Mouse (Mus musculus): ENCODE measurements around the gene Cyp1a1. TPM values are rescaled to one million over a fixed set of nuclear protein-coding genes. Genes with fewer than 3 reads are reported as not detected.

The Cyp1a1 gene
- polyA plus RNA-seq, 2 experiments from 2014 or later, result not detected

DNA sequence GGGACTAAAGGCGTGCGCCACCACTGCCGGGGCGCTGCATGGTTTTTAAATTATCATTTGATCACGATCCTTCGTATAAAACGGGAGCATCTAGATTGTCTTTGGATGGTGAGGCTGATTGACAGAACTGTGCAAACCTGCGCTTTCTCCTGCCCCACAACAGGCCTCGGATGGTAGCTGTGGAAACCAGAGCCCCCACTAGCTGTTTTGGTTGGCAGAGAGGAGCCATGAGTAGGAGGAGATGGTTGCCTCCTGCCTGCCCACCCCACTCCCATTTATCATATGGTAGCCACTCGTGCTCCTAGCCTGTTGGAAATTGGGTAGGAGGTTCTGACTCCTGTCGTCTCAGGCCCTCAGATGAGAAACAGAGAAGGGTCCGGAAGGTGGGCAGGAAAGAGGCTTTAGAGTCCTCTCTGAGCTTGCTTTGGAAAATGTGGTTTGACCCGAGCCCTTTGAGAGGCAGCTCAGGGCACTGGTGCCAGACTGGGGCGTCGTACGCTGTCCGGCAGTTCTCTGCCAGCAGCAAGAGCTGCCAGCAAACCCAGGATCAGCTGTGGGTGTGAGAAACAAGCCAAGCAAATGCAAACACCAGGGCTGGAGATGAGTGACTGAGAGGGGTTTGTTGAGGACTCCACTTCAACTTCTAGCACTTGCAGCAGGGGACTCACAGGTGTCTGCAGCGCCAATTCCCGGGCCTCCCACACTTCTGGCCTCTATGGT lies 30.9 kb upstream of the Cyp1a1 start:
- no peak for ATAC-seq

DNA sequence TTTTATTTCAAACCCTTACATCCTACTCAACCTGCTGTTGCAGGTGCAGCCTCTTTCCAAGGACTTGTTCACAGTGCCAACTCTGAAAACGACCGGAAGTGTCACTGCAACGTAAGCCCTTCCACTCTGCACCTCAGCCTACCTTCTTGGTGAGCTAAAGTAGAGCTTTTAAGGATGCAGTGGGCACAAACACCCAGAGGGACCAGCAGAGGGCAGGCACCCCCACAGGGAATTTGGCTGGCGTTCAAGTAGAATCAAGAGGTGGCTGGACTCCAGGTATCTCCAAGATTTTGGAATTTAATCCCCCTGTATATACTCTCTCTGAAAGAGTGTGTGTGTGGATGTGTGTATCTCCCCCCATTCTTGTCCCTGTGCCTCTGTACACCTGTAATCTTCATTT lies 29.9 kb upstream of the Cyp1a1 start:
- ATAC-seq, result no peak

DNA sequence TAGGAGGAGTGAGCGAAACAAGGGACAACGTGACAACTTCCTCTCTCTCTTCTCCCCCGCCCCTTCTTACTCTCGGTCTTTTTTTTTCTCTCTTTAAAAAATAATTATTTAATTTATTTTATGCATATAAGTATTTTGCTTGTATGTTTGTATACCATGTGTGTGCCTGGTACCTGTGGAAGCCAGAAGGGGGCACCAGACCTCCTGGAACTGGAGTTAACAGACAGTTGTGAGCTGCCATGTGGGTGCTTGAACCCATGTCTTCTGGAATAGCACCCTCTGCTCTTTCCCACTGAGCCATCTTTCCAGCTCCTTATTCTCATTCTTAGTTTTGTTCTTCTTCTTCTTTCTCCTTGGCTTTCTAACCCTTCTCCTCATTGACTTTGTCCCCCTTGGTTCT lies 28.8 kb upstream of the Cyp1a1 start:
- ATAC-seq, result no peak

DNA sequence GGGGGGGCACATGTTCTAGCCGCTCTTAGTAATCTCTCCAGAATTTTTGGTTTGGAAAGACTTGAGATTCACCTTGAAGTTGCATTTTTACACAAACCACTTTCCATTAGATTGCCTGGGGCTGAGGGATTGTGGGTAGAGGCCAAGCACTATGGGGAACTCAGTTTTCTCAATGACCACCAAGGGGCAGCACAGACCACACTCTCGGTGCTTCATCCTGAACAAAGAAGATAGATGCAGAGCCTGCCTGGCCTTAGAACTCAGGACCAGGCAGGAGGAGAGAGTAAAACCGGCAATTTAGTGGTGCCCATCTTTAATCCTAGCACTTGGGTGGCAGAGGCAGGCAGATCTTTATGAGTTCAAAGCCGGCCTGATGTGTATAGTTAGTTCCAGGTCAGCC lies 28.0 kb upstream of the Cyp1a1 start:
- ATAC-seq, result no peak

GRCm38 (mm10) chr9:57660501-57660900 lies 27.2 kb upstream of the Cyp1a1 start:
- ATAC-seq, result no peak

GRCm38 (mm10) chr9:57661552-57661951 lies 26.2 kb upstream of the Cyp1a1 start:
- ATAC-seq, result no peak

DNA sequence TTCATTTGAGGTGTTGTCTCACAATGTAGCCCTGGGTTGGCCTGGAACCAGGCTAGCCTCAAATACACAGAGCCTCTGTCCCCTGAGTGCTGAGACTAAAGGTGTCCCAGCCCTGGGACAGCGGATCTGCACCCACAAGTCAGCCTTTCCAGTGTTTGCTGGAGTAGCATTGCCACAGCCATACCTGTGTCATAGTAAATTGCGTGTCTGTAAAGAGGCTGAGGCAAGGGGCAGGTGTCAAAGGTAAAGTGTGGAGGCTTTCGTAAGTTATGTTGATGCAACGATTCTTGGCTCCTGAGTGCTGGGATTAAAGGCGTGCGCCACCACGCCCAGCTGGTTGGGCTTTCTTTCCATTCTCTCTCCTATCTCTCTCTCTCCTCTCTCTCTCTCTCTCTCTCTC lies 23.1 kb upstream of the Cyp1a1 start:
- ATAC-seq, result no peak

DNA sequence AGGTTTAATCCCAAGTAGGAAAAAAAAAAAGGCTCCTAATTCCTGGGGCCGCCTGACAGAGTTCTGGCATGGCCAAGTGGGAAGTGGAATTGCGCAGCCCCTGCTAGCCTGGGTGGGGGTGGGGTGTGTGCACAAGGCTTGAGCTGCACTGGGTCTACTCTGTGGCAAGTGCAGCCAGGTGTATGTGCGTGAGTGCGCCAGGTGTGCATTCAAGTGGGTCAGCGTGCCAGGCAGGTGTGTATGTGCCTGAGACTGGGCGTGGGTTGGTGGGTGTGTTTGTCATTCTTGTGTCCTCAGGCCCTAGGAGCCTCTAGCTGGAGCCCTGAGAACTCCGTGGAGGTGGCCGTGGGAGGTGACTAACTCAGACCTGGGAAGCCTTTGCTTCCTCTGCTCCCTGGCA lies 21.2 kb upstream of the Cyp1a1 start:
- no peak for ATAC-seq

DNA sequence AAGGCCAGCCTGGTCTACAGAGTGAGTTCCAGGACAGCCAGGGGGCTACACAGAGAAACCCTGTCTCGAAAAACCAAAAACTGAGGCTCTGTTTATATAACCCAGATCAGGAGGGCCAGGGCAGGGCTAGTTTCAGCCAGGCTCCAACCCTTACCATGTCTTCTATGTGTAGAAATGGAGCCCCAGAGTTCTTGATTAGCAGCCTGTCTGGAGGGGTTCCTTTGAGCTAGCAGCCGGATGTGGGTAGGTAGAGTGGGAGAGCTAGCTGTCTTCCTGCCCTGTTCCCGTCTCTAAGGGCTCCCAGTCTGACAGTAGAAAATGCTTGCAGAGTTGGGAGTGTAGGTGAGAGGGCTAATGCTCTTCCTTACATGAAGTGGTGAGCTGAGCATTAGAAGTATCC lies 20.6 kb upstream of the Cyp1a1 start:
- ATAC-seq, result no peak

DNA sequence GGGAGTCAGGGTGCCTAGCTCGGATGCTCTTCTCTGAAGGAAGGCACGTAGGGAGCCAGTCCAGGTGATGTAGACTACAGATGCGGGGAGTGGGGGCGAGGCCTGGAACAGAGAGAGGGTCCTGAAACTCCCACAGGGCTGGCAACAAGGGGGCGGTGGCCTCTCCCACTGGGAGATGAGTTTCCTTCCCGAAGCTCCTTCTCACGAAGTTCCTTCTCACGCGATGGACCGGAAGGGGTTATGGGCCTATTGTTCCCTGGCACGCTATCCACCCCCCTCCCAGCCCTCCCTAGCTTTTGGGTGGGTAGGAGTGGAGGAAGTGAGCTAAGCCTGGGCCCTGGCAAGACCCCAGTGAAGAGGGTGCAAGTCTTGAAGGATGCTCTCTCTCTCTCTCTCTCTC lies 19.9 kb upstream of the Cyp1a1 start:
- no peak for ATAC-seq

- no peak for ATAC-seq
Measured at GRCm38 (mm10) chr9:57668277-57668676, 19.5 kb upstream of the Cyp1a1 start.

DNA sequence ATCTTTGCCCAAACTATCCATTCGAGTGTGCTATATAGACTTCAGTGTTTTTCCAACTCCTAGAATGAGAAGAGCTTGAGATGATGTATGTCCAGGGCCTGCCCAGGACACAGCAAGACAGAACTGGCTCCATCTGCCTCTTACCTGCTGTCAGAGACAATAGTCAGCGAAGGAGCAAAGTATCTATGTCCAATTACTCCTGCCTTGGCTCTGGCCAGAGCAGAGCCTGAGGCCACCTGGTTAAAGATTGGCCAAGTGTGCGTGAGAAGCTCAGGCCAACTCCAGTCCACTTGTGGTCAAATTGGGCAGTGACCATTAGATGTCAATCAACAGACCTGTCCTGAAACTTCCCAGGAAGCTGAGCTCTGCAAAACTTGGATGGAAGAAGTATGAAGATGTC lies 18.2 kb upstream of the Cyp1a1 start:
- no peak for ATAC-seq

- no peak for ATAC-seq
Measured at GRCm38 (mm10) chr9:57671037-57671436, 16.7 kb upstream of the Cyp1a1 start.

- ATAC-seq, result no peak
Measured at GRCm38 (mm10) chr9:57671500-57671899, 16.2 kb upstream of the Cyp1a1 start.

- no peak for ATAC-seq
Measured at GRCm38 (mm10) chr9:57681411-57681810, 6.3 kb upstream of the Cyp1a1 start.

GRCm38 (mm10) chr9:57683520-57683919 lies 4.2 kb upstream of the Cyp1a1 start, which contains the start of gene Cyp1a2:
Gene Cyp1a2 (minus strand): TSS chr9:57683703.
- no peak for ATAC-seq

GRCm38 (mm10) chr9:57686011-57686410 lies 1.7 kb upstream of the Cyp1a1 start:
- no peak for ATAC-seq

- ATAC-seq, result no peak
Measured at GRCm38 (mm10) chr9:57688158-57688557, 430 bp downstream of the Cyp1a1 start.

GRCm38 (mm10) chr9:57688606-57689005 lies 878 bp downstream of the Cyp1a1 start:
- no peak for ATAC-seq

DNA sequence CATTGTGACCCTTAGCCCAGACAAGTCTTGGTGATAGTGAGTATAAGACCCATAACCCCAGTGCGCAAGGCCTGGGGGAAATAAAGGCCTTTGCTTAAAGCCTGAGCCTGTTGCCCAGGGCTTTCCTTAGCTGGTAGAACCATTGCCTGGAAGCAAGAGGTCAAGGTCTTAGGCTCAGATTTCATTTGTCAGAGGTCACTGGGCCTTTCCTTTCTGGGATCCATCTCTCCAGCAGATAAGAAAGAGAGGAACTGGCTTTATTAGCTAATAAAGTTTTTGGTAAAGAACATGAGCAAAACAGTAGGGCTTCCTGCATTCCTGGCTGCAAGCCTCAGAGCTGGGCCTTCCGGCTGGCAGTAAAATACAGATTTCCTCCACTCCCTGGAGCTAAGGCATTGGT lies 6.4 kb downstream of the Cyp1a1 start:
- ATAC-seq, result no peak

GRCm38 (mm10) chr9:57696380-57697285 lies 8.9 kb downstream of the Cyp1a1 start:
- ATAC-seq, result no peak

DNA sequence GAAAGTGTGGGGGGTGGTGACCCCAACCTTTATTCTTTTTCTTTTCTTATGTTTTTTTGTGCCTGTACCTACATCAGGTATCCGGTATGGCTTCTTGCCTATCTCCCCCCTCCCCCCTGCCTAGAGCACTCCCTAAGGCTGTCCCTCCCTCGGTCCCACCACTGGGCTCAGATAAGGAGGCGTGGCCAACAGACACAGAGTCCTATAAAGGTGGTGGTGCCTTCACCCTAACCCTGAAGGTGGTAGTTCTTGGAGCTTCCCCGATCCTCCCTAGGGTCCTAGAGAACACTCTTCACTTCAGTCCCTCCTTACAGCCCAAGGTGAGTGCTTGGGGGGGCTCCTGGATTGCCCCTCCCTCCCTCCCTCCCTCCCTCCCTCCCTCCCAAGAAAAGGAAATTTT lies 9.7 kb downstream of the Cyp1a1 start:
- no peak for ATAC-seq

DNA sequence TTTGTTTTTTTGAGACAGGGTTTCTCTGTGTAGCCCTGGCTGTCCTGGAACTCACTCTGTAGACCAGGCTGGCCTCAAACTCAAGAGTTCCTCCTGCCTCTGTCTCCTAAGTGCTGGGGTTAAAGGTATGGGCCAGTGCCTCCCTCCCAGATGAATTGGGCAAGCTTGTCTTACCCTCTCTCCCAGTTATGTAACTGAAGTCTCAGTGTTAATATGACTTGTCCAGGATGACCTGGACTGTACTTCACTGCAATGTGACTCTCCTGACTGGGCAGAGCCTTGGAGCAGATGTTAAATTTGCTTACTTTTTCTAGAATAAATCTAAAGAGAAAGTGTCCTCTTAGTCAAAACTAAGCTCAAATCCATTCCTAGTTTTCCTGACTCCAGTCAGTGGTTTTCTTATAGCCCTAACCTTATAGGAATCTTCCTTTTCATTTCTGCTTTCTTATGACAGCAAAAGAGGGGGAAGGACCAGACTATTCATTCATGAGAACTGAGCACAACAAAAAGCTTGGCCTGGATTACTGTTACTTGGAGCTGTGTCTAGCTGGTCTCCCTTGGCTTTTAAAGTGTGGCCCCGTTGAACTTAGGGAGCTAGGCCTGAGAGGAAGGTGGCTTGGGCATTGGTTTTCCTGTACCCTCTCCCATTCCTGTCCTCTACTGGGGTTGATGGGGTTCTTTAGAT lies 10.9 kb downstream of the Cyp1a1 start:
- ATAC-seq, result no peak
